Mouse (Mus musculus) CH12.LX (cell line): Measurements from ENCODE around the gene Zfp605. TPM values are rescaled to one million over a fixed set of nuclear protein-coding genes. Genes with fewer than 3 reads are reported as not detected.

Source experiments
- DNase-seq: peaks from one replicate; pipeline ENCODE4 v3.0.0-alpha.2; 2013; ENCODE audit errors: extremely low read depth
- H3K27ac ChIP-seq: 2 replicates; pipeline ENCODE4 v1.5.1; 2012; ENCODE audit warnings: low read depth, mild to moderate bottlenecking, control low read depth, moderate library complexity; ENCODE audit not compliant: insufficient read depth
- H3K27me3 ChIP-seq: replicated peaks from 2 replicates; pipeline ENCODE3; 2012; ENCODE audit warnings: inconsistent platforms
- H3K36me3 ChIP-seq, 2 experiments: replicated peaks in 1 of 2; 2 replicates each; pipeline versions ENCODE3 to v1.6.1; 2012; ENCODE audit warnings: inconsistent platforms in 1 of 2, low read length in 1 of 2, mild to moderate bottlenecking in 1 of 2, mixed read lengths in 1 of 2, moderate library complexity in 1 of 2; ENCODE audit not compliant: control insufficient read depth in 1 of 2, insufficient read depth in 1 of 2
- H3K4me1 ChIP-seq, 2 experiments: 2 replicates each; pipeline ENCODE4 v1.6.1; 2012; ENCODE audit warnings: inconsistent platforms in 1 of 2, moderate library complexity in 1 of 2; ENCODE audit not compliant: insufficient read depth in 2 of 2, control insufficient read depth in 1 of 2
- H3K4me2 ChIP-seq: 2 replicates; pipeline ENCODE4 v1.6.1; 2012; ENCODE audit warnings: low read depth, mild to moderate bottlenecking, control low read depth; ENCODE audit not compliant: poor library complexity, insufficient read depth, severe bottlenecking
- H3K4me3 ChIP-seq, 3 experiments: fragments of 150-350 bp in 1 of 3; sonication (generic) in 1 of 3; replicated peaks in 1 of 3; 2 replicates each; pipeline versions ENCODE3 to v1.5.1; 2011 to 2012; ENCODE audit warnings: low read depth in 2 of 3, low read length in 2 of 3, mild to moderate bottlenecking in 2 of 3, moderate library complexity in 2 of 3, control low read depth in 1 of 3, improper control_type of control experiment in 1 of 3, inconsistent platforms in 1 of 3, mixed read lengths in 1 of 3; ENCODE audit not compliant: poor library complexity in 1 of 3
- H3K79me2 ChIP-seq: replicated peaks from 2 replicates; pipeline ENCODE4 v1.6.1; 2012; ENCODE audit warnings: mild to moderate bottlenecking, moderate library complexity; ENCODE audit not compliant: control insufficient read depth, poor library complexity, insufficient read depth, severe bottlenecking; ENCODE audit errors: extremely low read depth
- H3K9ac ChIP-seq: 2 replicates; pipeline ENCODE4 v1.6.1; 2012; ENCODE audit warnings: low read depth, mild to moderate bottlenecking, control low read depth, moderate library complexity; ENCODE audit not compliant: insufficient read depth
- H3K9me3 ChIP-seq: replicated peaks from 2 replicates; pipeline ENCODE3; 2012; ENCODE audit warnings: low read length, inconsistent platforms, mixed read lengths
- BHLHE40 ChIP-seq: IDR thresholded peaks from 2 replicates; pipeline ENCODE4 v1.6.1; 2011; ENCODE audit warnings: mild to moderate bottlenecking, low read depth, low read length, improper control_type of control experiment
- CHD1 ChIP-seq: IDR thresholded peaks from 2 replicates; pipeline ENCODE4 v1.6.1; 2012; ENCODE audit warnings: low read depth, low read length, improper control_type of control experiment, inconsistent platforms
- CHD2 ChIP-seq: IDR thresholded peaks from 2 replicates; pipeline ENCODE4 v1.6.1; 2011; ENCODE audit warnings: low read length, improper control_type of control experiment
- CTCF ChIP-seq, 2 experiments: IDR thresholded peaks in 1 of 2; conservative IDR thresholded peaks in 1 of 2; 2 replicates each; pipeline ENCODE4 v1.5.1; 2011 to 2012; ENCODE audit warnings: low read depth in 2 of 2, low read length in 2 of 2, improper control_type of control experiment in 1 of 2, inconsistent platforms in 1 of 2, mild to moderate bottlenecking in 1 of 2, moderate library complexity in 1 of 2
- E2F4 ChIP-seq: IDR thresholded peaks from 2 replicates; pipeline ENCODE4 v1.6.1; 2011; ENCODE audit warnings: low read depth, low read length, improper control_type of control experiment; ENCODE audit not compliant: insufficient replicate concordance
- ELF1 ChIP-seq: IDR thresholded peaks from 2 replicates; pipeline ENCODE4 v1.6.1; 2014; ENCODE audit warnings: low read depth, mild to moderate bottlenecking, inconsistent platforms, low read length, improper control_type of control experiment
- EP300 ChIP-seq: IDR thresholded peaks from 2 replicates; pipeline ENCODE4 v1.6.1; 2011; ENCODE audit warnings: low read length, improper control_type of control experiment
- ETS1 ChIP-seq: conservative IDR thresholded peaks from 2 replicates; pipeline ENCODE4 v1.6.1; 2012; ENCODE audit warnings: low read depth, mild to moderate bottlenecking, inconsistent platforms, low read length, improper control_type of control experiment, moderate library complexity
- GABPA ChIP-seq: IDR thresholded peaks from 2 replicates; pipeline ENCODE4 v1.6.1; 2012; ENCODE audit warnings: low read depth, low read length, improper control_type of control experiment, inconsistent platforms; ENCODE audit not compliant: insufficient replicate concordance
- HCFC1 ChIP-seq: IDR thresholded peaks from 2 replicates; pipeline ENCODE4 v1.6.1; 2012; ENCODE audit warnings: low read depth, mild to moderate bottlenecking, inconsistent platforms, low read length, improper control_type of control experiment
- IRF4 ChIP-seq: IDR thresholded peaks from 2 replicates; pipeline ENCODE4 v1.6.1; 2014; ENCODE audit warnings: low read depth, mild to moderate bottlenecking, inconsistent platforms, low read length, improper control_type of control experiment
- JUN ChIP-seq: IDR thresholded peaks from 2 replicates; pipeline ENCODE4 v1.6.1; 2011; ENCODE audit warnings: low read depth, mild to moderate bottlenecking, low read length, improper control_type of control experiment, moderate library complexity; ENCODE audit not compliant: insufficient read depth
- JUND ChIP-seq: conservative IDR thresholded peaks from 2 replicates; pipeline ENCODE4 v1.6.1; 2011; ENCODE audit warnings: low read depth, low read length, improper control_type of control experiment
- KAT2A ChIP-seq: IDR thresholded peaks from 2 replicates; pipeline ENCODE4 v1.6.1; 2012; ENCODE audit warnings: low read length, improper control_type of control experiment, inconsistent platforms; ENCODE audit not compliant: insufficient replicate concordance
- MAFK ChIP-seq: IDR thresholded peaks from 2 replicates; pipeline ENCODE4 v1.6.1; 2011; ENCODE audit warnings: low read length, improper control_type of control experiment; ENCODE audit not compliant: insufficient replicate concordance
- MAX ChIP-seq: IDR thresholded peaks from 2 replicates; pipeline ENCODE4 v1.6.1; 2011; ENCODE audit warnings: low read length, improper control_type of control experiment
- MAZ ChIP-seq: IDR thresholded peaks from 2 replicates; pipeline ENCODE4 v1.6.1; 2012; ENCODE audit warnings: low read depth, mild to moderate bottlenecking, inconsistent platforms, low read length, improper control_type of control experiment, moderate library complexity
- MEF2A ChIP-seq: IDR thresholded peaks from 2 replicates; pipeline ENCODE4 v1.6.1; 2014; ENCODE audit warnings: low read depth, mild to moderate bottlenecking, inconsistent platforms, low read length, improper control_type of control experiment, borderline replicate concordance
- MXI1 ChIP-seq: IDR thresholded peaks from 2 replicates; pipeline ENCODE4 v1.6.1; 2011; ENCODE audit warnings: mild to moderate bottlenecking, low read depth, low read length, improper control_type of control experiment
- MYC ChIP-seq: IDR thresholded peaks from 2 replicates; pipeline ENCODE4 v1.6.1; 2011; ENCODE audit warnings: low read depth, mild to moderate bottlenecking, improper control_type of control experiment, low read length
- NELFE ChIP-seq: IDR thresholded peaks from 2 replicates; pipeline ENCODE4 v1.6.1; 2011; ENCODE audit warnings: low read depth, low read length, improper control_type of control experiment
- NRF1 ChIP-seq: IDR thresholded peaks from 2 replicates; pipeline ENCODE4 v1.6.1; 2014; ENCODE audit warnings: low read depth, mild to moderate bottlenecking, inconsistent platforms, low read length, improper control_type of control experiment, moderate library complexity
- PAX5 ChIP-seq: IDR thresholded peaks from 2 replicates; pipeline ENCODE4 v1.6.1; 2012; ENCODE audit warnings: low read length, inconsistent platforms, mixed read lengths
- POLR2A ChIP-seq: IDR thresholded peaks from 2 replicates; pipeline ENCODE4 v1.6.1; 2011; ENCODE audit warnings: low read depth, mild to moderate bottlenecking, improper control_type of control experiment, low read length
- POLR2AphosphoS2 ChIP-seq: IDR thresholded peaks from 2 replicates; pipeline ENCODE4 v1.6.1; 2011; ENCODE audit warnings: low read depth, low read length, improper control_type of control experiment
- RAD21 ChIP-seq: IDR thresholded peaks from 2 replicates; pipeline ENCODE4 v1.6.1; 2011; ENCODE audit warnings: low read depth, mild to moderate bottlenecking, low read length, improper control_type of control experiment, moderate library complexity
- RCOR1 ChIP-seq: conservative IDR thresholded peaks from 2 replicates; pipeline ENCODE4 v1.6.1; 2012; ENCODE audit warnings: low read depth, mild to moderate bottlenecking, inconsistent platforms, low read length, improper control_type of control experiment
- SIN3A ChIP-seq: IDR thresholded peaks from 2 replicates; pipeline ENCODE4 v1.6.1; 2012; ENCODE audit warnings: low read length, improper control_type of control experiment, inconsistent platforms
- SMC3 ChIP-seq: IDR thresholded peaks from 2 replicates; pipeline ENCODE4 v1.6.1; 2011; ENCODE audit warnings: low read depth, low read length, improper control_type of control experiment
- TBP ChIP-seq: conservative IDR thresholded peaks from 2 replicates; pipeline ENCODE4 v1.6.1; 2011; ENCODE audit warnings: low read depth, low read length, improper control_type of control experiment
- TCF12 ChIP-seq: IDR thresholded peaks from 2 replicates; pipeline ENCODE4 v1.6.1; 2014; ENCODE audit warnings: low read depth, mild to moderate bottlenecking, inconsistent platforms, low read length, improper control_type of control experiment
- UBTF ChIP-seq: IDR thresholded peaks from 2 replicates; pipeline ENCODE4 v1.6.1; 2012; ENCODE audit warnings: low read depth, mild to moderate bottlenecking, inconsistent platforms, low read length, improper control_type of control experiment, moderate library complexity
- USF1 ChIP-seq: IDR thresholded peaks from 2 replicates; pipeline ENCODE4 v1.6.1; 2014; ENCODE audit warnings: low read depth, mild to moderate bottlenecking, inconsistent platforms, low read length, improper control_type of control experiment
- USF2 ChIP-seq: conservative IDR thresholded peaks from 2 replicates; pipeline ENCODE4 v1.6.1; 2011; ENCODE audit warnings: low read depth, low read length, improper control_type of control experiment
- ZC3H11A ChIP-seq: IDR thresholded peaks from 2 replicates; pipeline ENCODE4 v1.6.1; 2012; ENCODE audit warnings: low read depth, mild to moderate bottlenecking, inconsistent platforms, low read length, improper control_type of control experiment
- ZKSCAN1 ChIP-seq: IDR thresholded peaks from 2 replicates; pipeline ENCODE4 v1.6.1; 2012; ENCODE audit warnings: low read depth, inconsistent platforms, low read length, improper control_type of control experiment, borderline replicate concordance
- ZMIZ1 ChIP-seq: IDR thresholded peaks from 2 replicates; pipeline ENCODE4 v1.6.1; 2012; ENCODE audit warnings: low read depth, mild to moderate bottlenecking, inconsistent platforms, low read length, improper control_type of control experiment
- ZNF384 ChIP-seq: IDR thresholded peaks from 2 replicates; pipeline ENCODE4 v1.6.1; 2012; ENCODE audit warnings: low read depth, low read length, improper control_type of control experiment, inconsistent platforms
- dilution Hi-C: fragments of 300-500 bp; cut with MboI; formaldehyde crosslinking; loops from 2 replicates; pipeline ENCODE4 v1.14.3; 2020; ENCODE audit warnings: low sequenced_read_pairs; ENCODE audit not compliant: extremely low pct_unique_long_range_greater_than_20kb, extremely low pct_ligation_motif_present
- in situ Hi-C: fragments of 300-500 bp; cut with MboI; formaldehyde crosslinking; loops from 3 replicates; pipeline ENCODE4 v1.14.3; 2019; ENCODE audit warnings: low sequenced_read_pairs, low pct_ligation_motif_present, low pct_unique_long_range_greater_than_20kb, mixed read lengths
- polyA plus RNA-seq: library from polyadenylated mRNA; unstranded; fragments of >175 nt; gene quantifications from 2 replicates; pipeline ENCODE4 v1.2.1, GENCODE M21; 2012; ENCODE audit warnings: low read depth; ENCODE audit not compliant: insufficient read length
- total RNA-seq, 2 experiments: library from RNA; depleted of rRNA; stranded (reverse); fragments of 300-350 nt in 1 of 2; fragments of >200 nt in 1 of 2; gene quantifications; 2 replicates each; pipeline ENCODE4 v1.2.3; 2012 to 2014

The Zfp605 gene
- total RNA-seq (2012; rRNA removed) (4.3 and 5.9 TPM in 2 replicates), total RNA-seq (2014; rRNA removed) (4.2 and 5.3 TPM in 2 replicates), polyA plus RNA-seq (3.6 and 3.9 TPM in 2 replicates)

GRCm38 (mm10) chr5:110109991-110110441 is at the start of gene Zfp605:
TSS of gene Zfp605 (plus strand) at chr5:110110092.
- in situ Hi-C loops: no loop called here
- peak within 1 kb of the TSS; percentile 68 for H3K4me2 ChIP-seq
- no peaks in the 10 kb centered on the region for H3K27me3 ChIP-seq
- dilution Hi-C loops: no loop called here
- peak within 1 kb of the TSS; percentile 85 for H3K27ac ChIP-seq
- H3K9me3 ChIP-seq: no peaks in the 10 kb centered on the region
- H3K4me1 ChIP-seq: peaks cover 16 to 27% of the 10 kb centered on the region in 2 experiments
- H3K4me3 ChIP-seq: peak within 1 kb of the TSS; percentile 87 to 95 (median 94)
- H3K36me3 ChIP-seq: peaks cover 30 to 45% of the 10 kb centered on the region in 2 experiments
- peaks cover 18% of the 10 kb centered on the region; the same call in 1 of the 2 replicates for H3K79me2 ChIP-seq
- H3K9ac ChIP-seq: peak within 1 kb of the TSS; percentile 39
- peak; percentile 77 for TF ChIP-seq SIN3A
- no peak for TF ChIP-seq JUND
- TF ChIP-seq SMC3: no peak
- TF ChIP-seq HCFC1: peak; percentile 92
- TF ChIP-seq NELFE: 0 out of 2 replicates have a peak, but pooled peaks have one; percentile 37
- peak; percentile 51 for TF ChIP-seq TCF12
- TF ChIP-seq MEF2A: no peak
- no peak; the same call in 1 of the 2 replicates for TF ChIP-seq BHLHE40
- no peak; the same call in 1 of the 2 replicates for TF ChIP-seq ETS1
- TF ChIP-seq CHD1: no peak
- TF ChIP-seq JUN: no peak
- no peak for TF ChIP-seq USF2
- no peak; the same call in 1 of the 2 replicates for TF ChIP-seq E2F4
- peak; percentile 56; the same call in 1 of the 2 replicates for TF ChIP-seq POLR2A
- TF ChIP-seq PAX5: no peak
- TF ChIP-seq KAT2A: peak; percentile 87; the same call in 1 of the 2 replicates
- TF ChIP-seq POLR2AphosphoS2: no peak
- no peak for TF ChIP-seq ZC3H11A
- TF ChIP-seq ZMIZ1: no peak
- TF ChIP-seq CTCF (conservative IDR thresholded peaks at IDR 0.05 in 1 of 2, IDR thresholded peaks at IDR 0.05 in 1 of 2; ENCODE audit: low read depth in 2 of 2, low read length in 2 of 2): no peak
- TF ChIP-seq RAD21: no peak
- TF ChIP-seq IRF4: peak; percentile 11; the same call in 1 of the 2 replicates
- peak; percentile 95 for TF ChIP-seq NRF1
- peak; percentile 92 for TF ChIP-seq ELF1
- TF ChIP-seq MAX: no peak; the same call in 1 of the 2 replicates
- no peak for TF ChIP-seq USF1
- TF ChIP-seq ZNF384: no peak
- TF ChIP-seq MAZ: 0 out of 2 replicates have a peak, but pooled peaks have one; percentile 39
- no peak for TF ChIP-seq RCOR1
- peak; percentile 55 for TF ChIP-seq MXI1
- TF ChIP-seq MYC: peak; percentile 69
- TF ChIP-seq EP300: no peak
- TF ChIP-seq TBP: peak; percentile 77
- TF ChIP-seq ZKSCAN1: no peak
- TF ChIP-seq UBTF: no peak
- TF ChIP-seq GABPA: peak; percentile 37; the same call in 1 of the 2 replicates
- no peak for TF ChIP-seq MAFK
- TF ChIP-seq CHD2: peak; percentile 57; the same call in 1 of the 2 replicates
- peak; percentile 93 for DNase-seq
